In the genomic region with DNA sequence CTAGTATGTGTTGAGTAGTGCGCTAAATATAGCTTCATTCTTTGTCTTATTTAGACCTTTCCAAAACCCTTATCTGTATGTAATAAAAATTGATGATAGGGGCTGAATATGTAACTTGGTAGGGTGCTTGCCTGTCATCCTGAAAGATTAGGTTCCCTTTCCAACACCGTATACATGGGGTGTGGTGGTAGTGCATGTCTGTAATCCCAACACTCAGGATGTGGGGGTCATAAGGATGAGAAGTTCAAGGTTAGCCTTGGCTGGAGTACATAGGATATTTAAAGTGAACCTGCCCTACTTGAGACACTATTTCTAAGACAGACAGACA, we compare ENCODE assay signal across 8 mouse cellular contexts. TPM values are rescaled to one million over a fixed set of nuclear protein-coding genes. Genes with fewer than 3 reads are reported as not detected.
DNase-seq lines count a peak whose midpoint lies in the region; ATAC-seq and TF ChIP-seq lines count a peak whose summit lies in the region.

No protein-coding gene starts in this region.

- H3K9me3 ChIP-seq in kidney, embryonic 16.5 days (ENCODE audit: low read length): no peaks in the 10 kb centered on the region
- H3K9me3 ChIP-seq in embryonic facial prominence, embryonic 11.5 days (replicated peaks; ENCODE audit: control insufficient read depth, low read length): no peaks in the 10 kb centered on the region
- no peaks in the 10 kb centered on the region for H3K9me3 ChIP-seq in intestine, embryonic 15.5 days
- H3K9me3 ChIP-seq in midbrain, postnatal 0 days (ENCODE audit: low read length): no peaks in the 10 kb centered on the region

- H3K4me2 ChIP-seq in kidney, embryonic 16.5 days (replicated peaks; ENCODE audit: low read depth, low read length): peak overlapping the region; percentile 93
- peak overlapping the region; percentile 60 for H3K4me2 ChIP-seq in embryonic facial prominence, embryonic 11.5 days (ENCODE audit: low read depth, low read length)
- peak overlapping the region; percentile 90 for H3K4me2 ChIP-seq in intestine, embryonic 15.5 days (replicated peaks)
- peak overlapping the region; percentile 89 for H3K4me2 ChIP-seq in midbrain, postnatal 0 days (ENCODE audit: low read depth, low read length, poor library complexity, severe bottlenecking)

- WGBS in kidney, embryonic 16.5 days: 66% methylated on average over 2 of the region's 2 CpGs
- 66% methylated on average over 2 of the region's 2 CpGs for WGBS in embryonic facial prominence, embryonic 11.5 days
- 54% methylated on average over 2 of the region's 2 CpGs for WGBS in intestine, embryonic 15.5 days
- WGBS in midbrain, postnatal 0 days: 69% methylated on average over 2 of the region's 2 CpGs

- H3K4me1 ChIP-seq in kidney, embryonic 16.5 days (ENCODE audit: insufficient read depth, low read length): peaks cover 8% of the 10 kb centered on the region; the same call in 1 of the 2 replicates
- H3K4me1 ChIP-seq in embryonic facial prominence, embryonic 11.5 days (ENCODE audit: control insufficient read depth, insufficient read depth, low read length): no peaks in the 10 kb centered on the region
- H3K4me1 ChIP-seq in intestine, embryonic 15.5 days (replicated peaks): peaks cover 7% of the 10 kb centered on the region; the same call in 1 of the 2 replicates
- peaks cover 4% of the 10 kb centered on the region for H3K4me1 ChIP-seq in midbrain, postnatal 0 days (ENCODE audit: insufficient read depth, low read length)

- H3K27me3 ChIP-seq in kidney, embryonic 16.5 days (ENCODE audit: insufficient read depth, low read length): no peaks in the 10 kb centered on the region
- no peaks in the 10 kb centered on the region for H3K27me3 ChIP-seq in embryonic facial prominence, embryonic 11.5 days (ENCODE audit: control insufficient read depth, insufficient read depth, low read length)
- H3K27me3 ChIP-seq in intestine, embryonic 15.5 days (replicated peaks): no peaks in the 10 kb centered on the region
- H3K27me3 ChIP-seq in midbrain, postnatal 0 days (ENCODE audit: insufficient read depth, low read length): no peaks in the 10 kb centered on the region

- peak overlapping the region; percentile 90 for H3K9ac ChIP-seq in kidney, embryonic 16.5 days (replicated peaks; ENCODE audit: low read length)
- H3K9ac ChIP-seq in embryonic facial prominence, embryonic 11.5 days (replicated peaks; ENCODE audit: low read length): peak overlapping the region; percentile 97
- peak overlapping the region; percentile 90 for H3K9ac ChIP-seq in intestine, embryonic 15.5 days
- peak overlapping the region; percentile 91; the same call in 1 of the 2 replicates for H3K9ac ChIP-seq in midbrain, postnatal 0 days (replicated peaks; ENCODE audit: low read length, poor library complexity, severe bottlenecking)

- H3K4me3 ChIP-seq in kidney, embryonic 16.5 days (ENCODE audit: low read length): peak overlapping the region; percentile 71
- peak overlapping the region; percentile 73 for H3K4me3 ChIP-seq in embryonic facial prominence, embryonic 11.5 days (ENCODE audit: low read depth, low read length)
- peak overlapping the region; percentile 74 for H3K4me3 ChIP-seq in intestine, embryonic 15.5 days (replicated peaks)
- peak overlapping the region; percentile 70 for H3K4me3 ChIP-seq in midbrain, postnatal 0 days (ENCODE audit: low read depth, low read length)

- no peak for DNase-seq in kidney, adult 11 months
- no peak for DNase-seq in embryonic facial prominence, embryonic 11.5 days (ENCODE audit: low spot score)
- no peak for DNase-seq in midbrain, postnatal 0 days (ENCODE audit: low spot score)
- no peak for DNase-seq in left cerebral cortex, postnatal 25 days (ENCODE audit: low spot score in 2 of 2)
- DNase-seq in cerebellum, adult 8-10 months: no peak
- DNase-seq in adrenal gland, postnatal 4 days (ENCODE audit: low spot score in 2 of 2): no peak

- ATAC-seq in kidney, embryonic 16.5 days (ENCODE audit: low FRiP score, low TSS enrichment): peak; percentile 62
- peak; percentile 32; the same call in 1 of the 2 replicates for ATAC-seq in embryonic facial prominence, embryonic 11.5 days (replicated peaks; ENCODE audit: insufficient number of reproducible peaks, low FRiP score, low TSS enrichment, low read depth)
- ATAC-seq in intestine, embryonic 15.5 days: peak; percentile 48
- ATAC-seq in midbrain, postnatal 0 days (ENCODE audit: low FRiP score): peak; percentile 57

- H3K36me3 ChIP-seq in kidney, embryonic 16.5 days (ENCODE audit: insufficient read depth, low read length): no peaks in the 10 kb centered on the region
- H3K36me3 ChIP-seq in embryonic facial prominence, embryonic 11.5 days (replicated peaks; ENCODE audit: control insufficient read depth, insufficient read depth, low read depth, low read length): no peaks in the 10 kb centered on the region
- no peaks in the 10 kb centered on the region for H3K36me3 ChIP-seq in intestine, embryonic 15.5 days
- H3K36me3 ChIP-seq in midbrain, postnatal 0 days (ENCODE audit: insufficient read depth, low read length): no peaks in the 10 kb centered on the region

- H3K27ac ChIP-seq in kidney, embryonic 16.5 days (ENCODE audit: low read length): peak overlapping the region; percentile 84
- peak overlapping the region; percentile 94 for H3K27ac ChIP-seq in embryonic facial prominence, embryonic 11.5 days (replicated peaks; ENCODE audit: low read depth, low read length)
- H3K27ac ChIP-seq in intestine, embryonic 15.5 days: peak overlapping the region; percentile 97; the same call in 1 of the 2 replicates
- H3K27ac ChIP-seq in midbrain, postnatal 0 days (ENCODE audit: low read depth, low read length): peak overlapping the region; percentile 89

- intact Hi-C loops in left cerebral cortex, postnatal 25 days (cut with DNase I): no loop called here

- no peak for TF ChIP-seq CTCF in midbrain, postnatal 0 days (IDR thresholded peaks at IDR 0.05)

RNA-seq across cellular contexts. Expression of gene Ice2, which starts 0.3 kb away (rescaled TPM):
- polyA plus RNA-seq in kidney, embryonic 16.5 days (2015; fragmentation: Nextera tagmentation; extraction: Ambion mirVana): 21.0 and 22.1 TPM in 2 replicates
- polyA plus RNA-seq in embryonic facial prominence, embryonic 11.5 days (2014; fragmentation: Nextera tagmentation; extraction: Ambion mirVana): 27.3 and 32.1 TPM in 2 replicates
- 15.5 and 15.6 TPM in 2 replicates for polyA plus RNA-seq in intestine, embryonic 15.5 days (2015; fragmentation: Nextera tagmentation; extraction: Ambion mirVana)
- 7.3 and 8.9 TPM in 2 replicates for total RNA-seq in midbrain, postnatal 0 days (2014; rRNA removed)
- polyA plus RNA-seq in midbrain, postnatal 0 days (2015; fragmentation: Nextera tagmentation; extraction: Ambion mirVana): 4.9 and 5.0 TPM in 2 replicates
- total RNA-seq in left cerebral cortex, postnatal 25 days (2021): 10 to 100 TPM in 1 of 2 experiments, 1 to 10 TPM in 1; 9.6 to 10.3 TPM
- total RNA-seq in adrenal gland, postnatal 4 days (2021): 10 to 100 TPM; 20.4 to 20.8 TPM

RNA-seq across cellular contexts. Expression of gene Anxa2, which starts 56.0 kb away (rescaled TPM):
- 669 and 753 TPM in 2 replicates for polyA plus RNA-seq in kidney, embryonic 16.5 days (2015; fragmentation: Nextera tagmentation; extraction: Ambion mirVana)
- 288 and 316 TPM in 2 replicates for polyA plus RNA-seq in embryonic facial prominence, embryonic 11.5 days (2014; fragmentation: Nextera tagmentation; extraction: Ambion mirVana)
- polyA plus RNA-seq in intestine, embryonic 15.5 days (2015; fragmentation: Nextera tagmentation; extraction: Ambion mirVana): 462 and 533 TPM in 2 replicates
- 68.4 and 73.2 TPM in 2 replicates for total RNA-seq in midbrain, postnatal 0 days (2014; rRNA removed)
- polyA plus RNA-seq in midbrain, postnatal 0 days (2015; fragmentation: Nextera tagmentation; extraction: Ambion mirVana): 69.2 and 79.1 TPM in 2 replicates
- 10 to 100 TPM; 12.5 to 17.5 TPM for total RNA-seq in left cerebral cortex, postnatal 25 days (2021)
- 100 to 1,000 TPM; 338 to 365 TPM for total RNA-seq in adrenal gland, postnatal 4 days (2021)
